Mouse (Mus musculus) bone marrow, adult 2 months (tissue): ENCODE data around the gene Mtx2. TPM values are rescaled to one million over a fixed set of nuclear protein-coding genes. Genes with fewer than 3 reads are reported as not detected.

ENCODE experiments used
- H3K27ac ChIP-seq: fragments of 200-500 bp; 2 replicates; pipeline ENCODE4 v1.5.1; 2012; ENCODE audit warnings: low read depth, mild to moderate bottlenecking, control low read depth, inconsistent platforms, low read length; ENCODE audit not compliant: control insufficient read depth, poor library complexity, insufficient read depth
- H3K4me1 ChIP-seq: fragments of 200-500 bp; 2 replicates; pipeline ENCODE4 v1.6.1; 2011; ENCODE audit warnings: low read length; ENCODE audit not compliant: control insufficient read depth, insufficient read depth
- H3K4me3 ChIP-seq: fragments of 200-500 bp; replicated peaks from 2 replicates; pipeline ENCODE3; 2011; ENCODE audit warnings: mild to moderate bottlenecking, low read depth, low read length, control low read depth; ENCODE audit not compliant: control insufficient read depth
- CTCF ChIP-seq: fragments of 200-500 bp; IDR thresholded peaks from 2 replicates; pipeline ENCODE4 v1.5.1; 2011; ENCODE audit warnings: low read length, control low read depth; ENCODE audit not compliant: control insufficient read depth, insufficient read depth
- POLR2A ChIP-seq: fragments of 200-500 bp; IDR thresholded peaks from 2 replicates; pipeline ENCODE4 v1.6.1; 2011; ENCODE audit warnings: low read depth, mild to moderate bottlenecking, control low read depth, low read length, borderline replicate concordance; ENCODE audit not compliant: control insufficient read depth
- WGBS: fragments of 180-500 bp; shearing (Covaris S2); methylation state at CpG from one replicate; pipeline ENCODE4 v1.1.7; 2018; 5-methylcytosine and 5-hydroxymethylcytosine counted together
- polyA plus RNA-seq: library from polyadenylated mRNA; stranded (reverse); fragments of >200 nt; gene quantifications from 2 replicates; pipeline ENCODE4 v1.2.4, GENCODE M21; 2011; ENCODE audit warnings: low replicate concordance; ENCODE audit not compliant: missing spikeins, insufficient read depth, insufficient read length

Gene Mtx2
- polyA plus RNA-seq, 1 experiment: 26.7 TPM

GRCm38 (mm10) chr2:74847516-74847915 lies 21.9 kb downstream of the Mtx2 start:
- no peak for TF ChIP-seq CTCF
- TF ChIP-seq POLR2A: no peak
- Histone ChIP-seq H3K27ac (no peak overlapping the region), H3K4me1 (no peaks in the 10 kb centered on the region), H3K4me3 (no peak overlapping the region)
- 89% methylated on average over 2 of the region's 2 CpGs for WGBS

DNA sequence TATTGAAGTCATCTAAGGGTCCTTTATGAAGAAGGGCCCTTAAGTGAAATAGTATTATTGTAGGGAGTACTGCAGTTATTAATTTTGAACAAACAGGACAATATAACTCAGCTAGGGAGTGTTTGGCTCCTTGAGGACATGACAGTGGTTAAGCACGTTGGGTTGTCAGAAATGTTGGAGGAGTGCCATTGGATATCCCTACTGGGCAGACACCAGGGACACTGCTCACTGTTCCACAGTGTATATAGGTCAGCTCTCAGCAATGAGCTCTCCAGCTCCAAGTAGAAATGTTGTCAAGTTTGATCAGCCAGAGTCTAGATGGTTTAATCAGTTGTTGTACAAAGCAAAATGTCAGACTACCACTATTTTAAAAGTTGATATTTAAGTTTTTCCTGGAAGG lies 24.4 kb downstream of the Mtx2 start:
- no peaks in the 10 kb centered on the region for H3K4me1 ChIP-seq
- no peak overlapping the region for H3K4me3 ChIP-seq
- H3K27ac ChIP-seq: no peak overlapping the region
- 45% methylated on average over 1 of the region's 1 CpGs for WGBS
- no peak for TF ChIP-seq POLR2A

DNA sequence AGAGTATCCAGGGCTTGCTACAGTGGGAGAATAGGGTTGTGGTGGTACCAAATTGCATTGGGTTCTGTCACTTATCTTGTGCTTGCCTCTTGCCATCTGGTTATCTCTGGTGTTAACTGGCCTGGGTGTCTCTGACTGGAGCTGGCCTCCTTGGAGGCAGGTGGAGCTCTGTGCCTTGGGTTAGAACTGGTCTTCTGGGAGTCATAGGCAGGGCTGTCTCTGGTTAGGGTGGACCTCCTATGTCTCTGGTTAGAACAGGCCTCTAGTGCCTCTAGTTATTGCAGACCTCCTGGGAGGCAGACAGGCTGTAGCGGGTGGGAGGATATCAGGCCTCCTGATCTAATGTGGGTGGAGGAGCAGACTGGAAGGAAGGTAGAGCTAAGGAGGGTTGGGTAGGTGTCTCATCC lies 36.5 kb downstream of the Mtx2 start:
- TF ChIP-seq POLR2A (no peak), CTCF (no peak)
- Histone ChIP-seq H3K4me3 (no peak overlapping the region), H3K27ac (no peak overlapping the region), H3K4me1 (no peaks in the 10 kb centered on the region)
- whole genome bisulfite sequencing: 80% methylated on average over 1 of the region's 1 CpGs

- H3K4me1 ChIP-seq: no peaks in the 10 kb centered on the region
- H3K4me3 ChIP-seq: no peak overlapping the region
- no peak for TF ChIP-seq CTCF
- no peak for TF ChIP-seq POLR2A
- H3K27ac ChIP-seq: no peak overlapping the region
These were observed 39.8 kb downstream of the Mtx2 start for GRCm38 (mm10) chr2:74865414-74865813.

DNA sequence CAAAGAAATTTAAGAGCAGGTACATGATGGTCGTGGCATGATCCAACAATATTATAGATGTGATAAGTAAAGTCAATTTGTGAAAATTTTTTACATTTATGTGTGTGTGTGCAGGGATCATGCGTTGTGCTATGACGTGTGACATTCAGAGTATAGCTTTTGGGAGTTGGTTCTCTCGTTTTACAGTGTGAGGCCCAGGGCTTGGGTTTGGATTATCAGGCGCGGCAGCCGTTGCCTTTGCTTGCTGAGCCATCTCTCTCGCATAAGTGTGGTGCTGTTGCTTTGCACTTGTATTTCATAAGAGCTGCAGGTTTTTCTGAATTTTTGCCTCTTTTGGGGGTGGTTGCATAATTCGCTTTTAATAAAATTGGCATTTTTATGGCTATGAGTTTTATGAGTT lies 48.4 kb downstream of the Mtx2 start:
- no peak overlapping the region for H3K27ac ChIP-seq
- TF ChIP-seq CTCF: no peak
- TF ChIP-seq POLR2A: no peak
- H3K4me1 ChIP-seq: no peaks in the 10 kb centered on the region
- whole genome bisulfite sequencing: 89% methylated on average over 9 of the region's 9 CpGs
- no peak overlapping the region for H3K4me3 ChIP-seq

GRCm38 (mm10) chr2:74884357-74884756 lies 58.8 kb downstream of the Mtx2 start:
- H3K4me1 ChIP-seq: no peaks in the 10 kb centered on the region
- H3K27ac ChIP-seq: no peak overlapping the region
- no peak for TF ChIP-seq POLR2A
- TF ChIP-seq CTCF: no peak
- WGBS: 91% methylated on average over 9 of the region's 9 CpGs
- no peak overlapping the region for H3K4me3 ChIP-seq

- no peak overlapping the region for H3K27ac ChIP-seq
- no peaks in the 10 kb centered on the region for H3K4me1 ChIP-seq
- no peak for TF ChIP-seq CTCF
- no peak for TF ChIP-seq POLR2A
- 60% methylated on average over 5 of the region's 5 CpGs for WGBS
- no peak overlapping the region for H3K4me3 ChIP-seq
These were observed 66.3 kb downstream of the Mtx2 start for GRCm38 (mm10) chr2:74891868-74892267.

- H3K4me3 ChIP-seq: no peak overlapping the region
- 83% methylated on average over 7 of the region's 7 CpGs for WGBS
- no peaks in the 10 kb centered on the region for H3K4me1 ChIP-seq
- no peak for TF ChIP-seq CTCF
- no peak overlapping the region for H3K27ac ChIP-seq
These were observed 67.4 kb downstream of the Mtx2 start for GRCm38 (mm10) chr2:74892881-74893615.

DNA sequence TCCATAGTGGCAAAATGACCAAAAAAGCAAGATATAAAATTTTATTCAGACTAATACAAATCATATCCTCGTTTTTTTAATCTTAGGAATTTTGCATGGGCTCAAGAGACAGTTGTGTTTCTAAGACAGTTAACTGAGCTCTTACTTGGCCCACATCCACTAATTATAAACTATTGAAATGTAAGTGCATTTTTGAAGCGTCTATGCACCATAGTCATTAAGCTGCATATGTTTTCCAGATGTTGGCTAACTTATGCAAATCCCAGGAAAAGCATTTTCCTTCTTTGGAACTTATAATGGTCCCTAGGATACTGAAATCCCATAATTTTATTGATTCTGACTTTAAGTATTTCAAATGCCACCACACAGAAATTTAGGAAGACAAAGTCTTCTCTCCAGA lies 68.5 kb downstream of the Mtx2 start:
- Histone ChIP-seq H3K4me3 (no peak overlapping the region), H3K27ac (no peak overlapping the region), H3K4me1 (no peaks in the 10 kb centered on the region)
- 59% methylated on average over 2 of the region's 2 CpGs for WGBS
- TF ChIP-seq CTCF (no peak), POLR2A (no peak)
